Mouse (Mus musculus) thymus, postnatal 25 days (tissue): Measurements from ENCODE around the gene Rpl18a.
"Not testable (repeated sequence)": the region's sequence is repeated elsewhere in the genome, so short reads cannot be mapped to it uniquely, and the experiment has no call there.

Experiments
- DNase-seq: peaks from one replicate; pipeline ENCODE4 v3.0.0; 2022

Rpl18a gene

DNA sequence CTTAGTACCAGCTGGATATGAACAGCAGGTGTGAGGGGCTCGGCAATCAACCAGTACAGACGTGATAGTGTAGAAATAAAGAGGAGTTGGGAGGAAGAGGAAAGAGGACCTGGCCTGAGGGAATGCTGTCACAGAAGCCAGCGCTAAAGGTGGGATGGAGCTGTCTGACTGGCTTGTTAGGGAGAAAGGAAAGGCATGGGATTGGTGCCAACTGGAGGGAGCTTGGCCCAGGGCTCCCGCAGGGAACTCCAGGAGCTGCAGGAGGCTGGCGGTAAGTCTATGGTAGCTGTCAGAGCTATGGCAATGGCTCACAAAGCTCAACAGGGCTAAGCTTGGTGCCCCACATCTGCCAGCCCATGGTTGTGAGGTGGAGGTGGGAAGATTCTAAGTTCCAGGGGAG, 5.0 kb upstream of the Rpl18a start:
- DNase-seq = no peak

GRCm38 (mm10) chr8:70900872-70901387, 3.7 kb upstream of the Rpl18a start:
- no peak for DNase-seq

GRCm38 (mm10) chr8:70899226-70899625, 2.0 kb upstream of the Rpl18a start:
- DNase-seq = no peak

GRCm38 (mm10) chr8:70898661-70899198, 1.5 kb upstream of the Rpl18a start:
- no peak for DNase-seq

DNA sequence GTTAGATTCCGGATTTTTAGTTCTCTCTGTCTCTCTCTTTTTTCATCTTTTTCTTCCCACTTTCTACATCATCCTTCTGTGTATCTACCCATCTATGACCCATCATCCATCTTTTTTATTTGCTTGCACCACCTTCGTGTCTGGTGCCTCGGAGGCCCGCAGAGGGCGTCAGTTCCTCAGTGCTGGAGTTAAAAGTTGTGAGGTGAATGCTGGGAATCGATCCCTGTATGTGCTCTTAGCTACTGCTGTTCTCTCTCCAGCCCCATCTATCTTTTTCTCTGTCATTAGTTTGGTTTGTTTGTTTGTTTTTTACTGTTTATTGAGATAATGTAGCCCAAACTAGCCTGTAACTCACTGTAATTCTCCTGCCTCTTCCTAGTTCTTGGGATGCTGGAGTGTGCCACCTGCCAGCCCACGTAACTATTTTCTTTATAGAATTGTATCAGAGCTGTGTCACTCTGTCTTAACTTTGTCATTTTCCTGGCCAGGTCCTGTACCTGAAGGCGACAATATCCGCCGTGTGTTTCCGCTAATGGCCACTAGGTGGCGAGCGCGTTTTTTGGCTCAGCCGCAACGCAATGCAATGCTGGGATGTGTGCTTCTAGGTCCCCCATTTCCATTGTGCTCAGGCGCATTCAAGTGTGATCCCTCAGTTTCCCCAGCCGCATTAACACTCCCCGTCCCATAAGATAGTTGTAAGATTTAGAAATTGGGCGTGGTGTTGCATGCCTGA, 635 bp upstream of the Rpl18a start:
- DNase-seq = peak; percentile 87

DNA sequence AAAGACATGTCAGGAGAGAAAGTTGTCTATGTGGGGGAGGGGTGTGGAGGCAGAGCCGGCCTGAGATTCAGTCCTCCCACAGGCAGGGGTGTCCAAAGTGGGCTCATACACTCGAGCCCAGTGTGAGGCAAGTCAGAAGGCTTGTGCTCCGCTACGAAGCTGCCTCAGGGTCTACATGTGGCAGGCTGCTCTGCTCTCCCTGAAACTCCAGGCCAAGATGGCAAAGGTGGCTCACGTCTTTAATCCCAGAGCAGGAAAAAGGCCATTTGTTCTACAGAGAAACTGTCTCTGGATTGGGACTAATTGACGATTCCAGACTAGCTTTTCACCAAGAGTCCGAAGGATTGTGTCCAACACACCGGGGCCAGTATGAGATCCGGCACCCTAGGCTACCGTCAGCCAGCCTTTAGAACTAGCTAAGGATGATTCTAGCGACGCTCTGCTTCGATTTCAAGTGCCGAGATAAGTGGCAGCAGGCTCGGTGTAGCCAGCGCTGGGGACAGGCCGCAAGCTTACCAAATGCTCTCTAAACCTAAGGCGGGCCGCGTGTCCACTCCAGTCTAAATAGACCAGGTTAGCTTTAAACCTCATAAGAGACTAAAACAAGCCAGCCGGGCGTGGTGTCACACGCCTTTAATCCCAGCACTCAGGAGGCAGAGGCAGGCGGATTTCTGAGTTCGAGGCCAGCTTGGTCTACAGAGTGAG, 744 bp downstream of the Rpl18a start:
- DNase-seq = no peak

- not testable (repeated sequence) for DNase-seq
Observed at GRCm38 (mm10) chr8:70895571-70896259, 1.5 kb downstream of the Rpl18a start.

DNA sequence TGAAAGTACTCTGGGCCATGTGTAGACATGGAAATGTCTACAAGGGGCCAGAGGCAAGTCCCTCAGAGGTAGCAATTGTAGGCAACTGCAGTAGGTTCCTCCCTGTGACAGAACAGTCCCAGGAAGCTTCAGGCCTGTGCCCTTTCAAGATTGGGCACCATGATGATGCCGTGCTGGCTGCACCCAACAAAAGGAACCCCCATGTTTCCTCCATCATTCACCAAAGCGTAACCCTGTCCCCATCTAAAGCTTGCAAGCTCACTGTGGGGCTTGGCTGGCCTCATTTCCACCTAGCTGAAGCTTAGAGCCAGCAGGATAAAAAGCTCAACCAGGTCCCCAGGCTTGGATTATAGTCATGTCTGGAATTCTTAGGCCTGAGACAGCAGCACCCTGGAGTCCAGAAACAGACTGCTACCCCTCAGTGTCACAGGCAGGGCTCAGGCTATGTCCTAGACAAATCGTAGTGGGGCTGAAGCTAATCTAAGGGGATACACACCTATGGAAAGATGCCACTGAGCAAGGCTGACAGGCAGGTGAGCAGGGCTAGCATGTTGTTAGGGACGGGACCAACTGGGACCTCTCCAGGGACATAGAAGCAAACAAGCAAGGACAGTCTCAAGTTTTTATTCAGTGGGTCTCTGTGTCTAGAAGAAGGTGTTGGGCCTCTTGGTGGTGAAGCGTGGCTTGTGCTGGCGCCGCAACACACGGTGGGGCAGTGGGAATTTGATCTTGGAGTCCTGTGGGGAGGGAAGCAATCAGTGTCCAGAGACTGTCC, 2.3 kb downstream of the Rpl18a start:
- no peak for DNase-seq

DNA sequence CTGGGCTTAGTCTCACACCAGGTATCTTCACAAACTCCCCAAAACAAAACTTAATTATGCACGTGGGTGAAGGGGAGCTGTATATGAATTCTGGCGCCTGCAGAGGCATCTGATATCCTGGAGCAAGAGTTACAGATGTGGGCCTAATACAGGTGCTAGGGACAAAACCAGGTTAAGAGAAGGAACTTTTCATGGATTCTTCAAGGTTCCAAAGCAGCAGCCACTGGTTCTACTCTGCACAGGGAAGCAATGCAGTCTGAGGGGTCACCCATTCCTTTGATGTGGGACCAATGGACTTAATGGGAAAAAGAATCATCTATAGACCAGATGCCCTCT, 2.9 kb downstream of the Rpl18a start:
- no peak for DNase-seq

DNA sequence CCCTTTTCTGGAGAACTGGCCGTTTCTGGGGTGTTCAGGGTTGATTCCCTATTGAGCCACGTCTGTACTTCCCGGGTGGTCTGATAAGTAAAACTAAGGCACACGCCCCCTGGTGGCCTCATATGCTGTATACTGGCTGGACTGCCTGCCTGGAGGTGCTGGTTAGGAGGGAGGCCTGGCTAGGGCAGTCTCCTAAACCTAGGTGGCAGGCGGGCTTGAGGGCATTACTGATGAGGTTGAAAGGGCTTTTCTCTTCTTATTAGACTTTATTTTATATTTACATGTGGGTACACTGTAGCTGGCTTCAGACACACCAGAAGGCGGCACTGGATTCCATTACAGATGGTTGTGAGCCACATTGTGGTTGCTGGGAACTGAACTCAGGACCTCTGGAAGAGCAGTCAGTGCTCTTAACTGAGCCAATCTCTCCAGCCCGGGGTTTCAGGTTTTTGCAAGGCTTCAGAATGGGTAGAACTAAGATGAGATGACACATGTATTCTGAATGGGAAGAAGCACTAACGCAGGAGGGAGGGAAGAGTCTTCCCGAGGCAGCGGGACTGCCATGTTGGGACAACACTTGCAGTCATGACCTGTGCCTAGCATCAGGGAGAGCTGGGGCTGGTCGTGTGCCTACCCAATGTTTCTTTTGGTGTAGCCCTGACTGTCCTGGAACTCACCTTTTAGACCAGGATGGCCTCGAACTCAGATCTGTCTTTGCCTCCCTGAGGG, 3.4 kb downstream of the Rpl18a start:
- peak; percentile 73 for DNase-seq

DNA sequence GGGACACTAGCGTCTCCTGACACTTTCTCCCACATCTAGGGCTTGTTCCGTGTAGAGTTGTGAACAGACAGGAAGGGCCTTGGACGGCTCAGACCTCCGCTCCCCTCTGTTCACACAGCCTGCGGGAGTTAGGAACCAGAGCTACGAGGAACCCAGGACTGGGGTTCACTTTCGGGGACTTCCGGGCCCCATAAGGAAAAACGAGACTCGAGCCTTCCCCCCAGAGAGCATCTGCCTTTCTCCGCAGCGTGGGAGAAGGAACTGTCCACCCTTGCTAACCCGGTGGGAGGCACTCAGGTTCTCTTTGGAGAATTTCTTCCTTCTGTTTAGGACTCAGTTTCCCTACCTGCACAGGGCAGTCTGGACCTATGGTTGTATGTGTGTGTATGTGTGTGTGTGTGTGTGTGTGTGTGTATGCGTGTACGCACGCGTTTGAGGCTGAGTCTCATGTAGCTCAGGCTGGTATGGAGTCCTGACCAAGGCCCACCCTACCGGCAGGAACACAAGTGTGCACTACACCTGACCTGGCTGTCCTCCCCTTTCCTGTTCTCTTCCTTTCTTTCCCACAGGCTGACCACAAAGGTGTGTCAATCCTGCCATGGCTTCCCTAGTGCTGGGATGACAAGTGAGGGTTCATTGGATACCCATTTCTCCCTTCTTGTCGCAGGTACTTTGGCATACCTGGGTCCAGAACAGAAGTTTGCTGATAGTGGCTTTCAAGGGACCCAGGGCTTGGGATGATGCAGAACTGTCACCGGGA, 4.1 kb downstream of the Rpl18a start:
- no peak for DNase-seq

DNA sequence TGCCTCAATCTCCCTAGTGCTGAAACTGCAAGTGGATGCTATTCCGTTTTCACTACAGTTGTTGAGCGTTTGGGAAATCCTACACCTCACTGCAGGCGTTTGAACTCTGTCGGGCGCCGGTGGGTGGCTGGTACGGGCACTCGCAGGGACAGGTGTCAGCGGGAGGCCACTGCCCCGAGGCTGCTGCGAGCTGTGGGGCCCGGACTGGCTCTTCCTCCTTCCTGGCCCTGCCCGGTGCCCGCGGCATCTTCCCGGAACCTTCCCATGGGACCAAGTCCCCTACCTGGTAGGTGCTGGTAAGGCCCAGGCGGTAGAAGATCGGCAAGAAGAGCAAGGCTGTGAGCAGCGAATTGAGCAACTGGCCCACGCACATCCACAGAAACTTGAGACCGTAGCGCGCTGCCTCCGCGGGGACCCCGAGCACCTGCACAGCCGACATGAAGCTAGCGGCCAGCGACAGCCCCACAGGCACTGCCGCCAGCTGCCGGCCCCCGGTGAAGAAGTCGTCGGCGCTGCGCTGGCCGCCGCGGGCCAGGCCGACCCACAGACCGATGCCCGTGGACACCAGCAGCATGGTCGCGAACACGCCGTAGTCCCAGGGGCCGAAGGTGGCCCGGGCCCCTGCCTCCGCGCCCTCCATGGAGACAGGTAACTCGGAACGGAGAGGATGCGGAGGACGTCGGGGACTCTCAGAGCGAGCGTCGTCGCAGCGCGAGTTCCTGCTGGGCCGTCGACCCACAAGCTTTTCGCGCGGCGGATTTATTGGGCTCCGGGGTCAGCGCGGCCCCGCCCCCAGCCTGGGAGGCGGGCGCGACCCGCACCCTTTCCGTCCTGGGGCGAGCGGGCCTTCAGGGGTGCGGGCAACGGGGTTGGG, 5.0 kb downstream of the Rpl18a start, which contains the start of gene Slc5a5:
Gene Slc5a5, minus strand, starts transcription at position 736 of the 874 bp plus-strand sequence.
- no peak for DNase-seq

DNA sequence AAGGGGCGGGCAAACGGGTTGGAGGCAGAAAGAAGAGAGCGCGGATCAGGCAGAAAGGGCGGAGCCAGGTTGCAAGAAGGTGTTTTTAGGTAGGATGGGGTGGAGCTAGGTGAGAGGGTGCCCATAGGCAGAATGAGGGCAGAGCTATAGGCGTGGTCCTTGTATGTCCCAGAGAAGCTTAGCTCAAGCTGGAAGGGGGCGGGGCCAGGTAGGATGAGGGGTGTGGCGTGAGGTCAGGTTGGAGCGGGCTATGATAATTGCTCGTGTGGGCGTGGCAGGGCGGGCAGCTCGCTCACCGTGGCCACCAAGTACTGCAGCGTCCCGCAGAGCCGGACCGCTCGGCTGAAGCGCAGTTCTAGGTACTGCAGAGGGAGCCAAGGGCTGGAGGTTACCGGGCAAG, 5.9 kb downstream of the Rpl18a start:
- no peak for DNase-seq

- no peak for DNase-seq
Observed at GRCm38 (mm10) chr8:70890656-70891055, 6.6 kb downstream of the Rpl18a start.

GRCm38 (mm10) chr8:70887669-70888068, 9.5 kb downstream of the Rpl18a start:
- no peak for DNase-seq

DNA sequence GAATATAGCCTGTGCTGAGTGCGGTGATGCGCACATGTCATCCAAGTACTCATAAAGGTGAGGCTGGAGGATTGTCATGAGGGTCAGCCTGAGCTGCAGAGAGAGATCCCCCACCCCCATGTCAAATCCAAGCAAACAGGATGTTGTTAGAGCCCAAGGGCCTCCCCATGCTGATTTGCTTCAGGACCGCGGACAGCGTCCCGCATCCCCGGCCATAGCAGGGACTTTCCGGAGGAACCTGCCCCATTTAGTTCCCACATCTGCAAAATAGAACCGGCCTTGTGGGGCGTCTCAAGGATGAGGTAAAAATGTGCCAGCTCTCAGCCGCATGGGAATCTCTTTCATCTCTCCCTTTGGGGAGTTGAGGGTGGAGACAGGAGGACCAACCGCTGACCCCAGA, 11.6 kb downstream of the Rpl18a start:
- no peak for DNase-seq

DNA sequence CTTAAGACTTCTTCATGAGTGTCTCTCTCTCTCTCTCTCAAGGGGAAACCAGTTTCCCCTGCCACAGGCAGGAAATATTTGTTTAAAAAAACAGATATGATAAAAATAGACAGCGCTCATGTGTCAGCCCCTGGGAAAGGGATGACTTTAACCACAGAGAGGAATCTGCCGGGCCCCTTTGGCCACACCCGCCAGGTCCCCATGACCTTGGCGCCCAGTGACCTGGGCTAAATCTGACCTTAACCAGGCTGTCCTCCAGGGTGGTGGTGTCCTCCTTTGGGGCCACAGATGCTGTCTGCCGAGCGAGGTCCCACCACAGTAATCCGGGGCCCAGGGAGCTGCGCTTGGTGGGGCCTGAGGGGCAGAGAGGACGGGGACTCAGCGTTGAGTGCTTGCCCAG, 12.5 kb downstream of the Rpl18a start:
- DNase-seq = no peak

GRCm38 (mm10) chr8:70884186-70884585, 13.0 kb downstream of the Rpl18a start:
- DNase-seq = no peak

GRCm38 (mm10) chr8:70880546-70880945, 16.7 kb downstream of the Rpl18a start:
- DNase-seq = no peak

DNA sequence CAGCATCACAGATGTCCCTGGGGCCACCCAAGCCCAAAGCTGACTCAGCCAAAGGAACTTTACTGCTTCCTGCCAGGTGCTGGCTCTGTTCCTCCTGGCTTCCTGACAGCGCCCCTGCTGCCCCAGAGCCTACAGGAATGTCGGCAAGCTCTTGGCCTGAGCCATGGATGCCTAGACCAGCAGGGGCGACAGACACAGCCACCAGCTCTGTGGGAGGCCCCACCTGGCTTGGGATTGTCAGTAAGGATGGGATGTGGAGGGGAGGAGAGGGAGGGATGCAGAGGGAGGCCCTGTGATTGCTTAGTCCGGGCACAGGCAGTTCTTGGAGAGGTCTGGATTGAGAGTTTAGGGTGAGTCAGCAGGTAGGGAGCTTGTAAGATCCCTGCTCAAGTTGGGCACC, 17.1 kb downstream of the Rpl18a start:
- DNase-seq = no peak
